Mouse (Mus musculus) right cerebral cortex, adult 2 months (tissue): Measurements from ENCODE around the gene Pbx1.

Experiments used
- DNase-seq, 2 experiments: peaks; one replicate each; pipeline ENCODE4 v3.0.0; 2021 to 2022; ENCODE audit warnings: low spot score in 2 of 2

Gene Pbx1

DNA sequence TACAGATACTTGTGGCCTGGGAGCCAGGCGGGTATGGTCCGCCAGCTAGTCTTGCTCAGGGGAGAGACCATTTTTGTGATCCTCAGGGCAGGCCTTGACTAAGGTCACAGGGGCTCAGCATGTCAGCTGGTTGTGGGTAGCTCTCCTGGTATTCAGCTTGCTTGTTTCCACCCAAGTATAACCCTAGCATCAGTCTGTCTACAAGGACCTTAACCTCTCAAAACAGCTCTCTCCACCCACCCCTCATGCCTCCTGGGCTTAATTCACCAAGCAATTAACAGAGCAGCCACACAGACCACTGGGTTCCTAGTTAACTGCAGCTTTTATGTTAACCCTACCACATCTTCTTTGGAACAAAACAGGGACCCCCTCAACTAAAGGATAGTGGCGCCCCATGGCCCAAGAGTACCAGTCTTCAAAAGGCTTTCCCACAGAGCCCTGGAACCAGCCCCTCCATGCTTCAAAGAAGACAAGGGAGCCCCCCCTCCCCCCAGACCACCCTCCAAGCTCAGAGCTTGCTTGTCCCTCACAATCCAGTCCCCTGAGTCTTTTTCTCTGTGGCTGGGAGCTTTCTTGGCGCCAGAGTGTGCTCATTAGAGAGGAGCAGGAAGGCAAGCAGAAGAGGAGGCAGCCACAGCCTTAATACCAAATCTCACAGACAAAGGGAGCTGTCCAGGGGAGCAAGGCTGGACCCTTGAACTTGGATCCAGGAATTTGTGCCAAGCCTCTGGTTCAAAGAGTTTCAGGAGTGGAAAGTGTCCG, 48.1 kb downstream of the Pbx1 start:
- peak in 1 of 2 experiments; percentile 39 for DNase-seq

DNA sequence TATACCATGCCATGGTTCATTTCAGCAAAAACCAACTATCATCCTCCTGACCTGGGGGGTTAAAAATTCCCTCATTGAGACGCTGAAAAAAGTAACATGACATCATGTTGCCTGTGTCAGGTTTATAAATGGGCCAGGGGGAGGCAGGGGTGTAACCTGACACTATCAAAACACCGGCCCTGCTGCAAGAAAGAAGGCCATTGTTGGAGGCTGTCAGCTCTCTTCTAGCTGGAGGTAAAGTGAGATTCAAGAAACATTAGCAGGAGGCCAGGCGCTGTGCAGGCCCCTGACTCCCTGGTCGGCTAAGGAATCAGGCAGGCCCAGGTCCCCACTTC, 49.3 kb downstream of the Pbx1 start:
- DNase-seq = no peak

DNA sequence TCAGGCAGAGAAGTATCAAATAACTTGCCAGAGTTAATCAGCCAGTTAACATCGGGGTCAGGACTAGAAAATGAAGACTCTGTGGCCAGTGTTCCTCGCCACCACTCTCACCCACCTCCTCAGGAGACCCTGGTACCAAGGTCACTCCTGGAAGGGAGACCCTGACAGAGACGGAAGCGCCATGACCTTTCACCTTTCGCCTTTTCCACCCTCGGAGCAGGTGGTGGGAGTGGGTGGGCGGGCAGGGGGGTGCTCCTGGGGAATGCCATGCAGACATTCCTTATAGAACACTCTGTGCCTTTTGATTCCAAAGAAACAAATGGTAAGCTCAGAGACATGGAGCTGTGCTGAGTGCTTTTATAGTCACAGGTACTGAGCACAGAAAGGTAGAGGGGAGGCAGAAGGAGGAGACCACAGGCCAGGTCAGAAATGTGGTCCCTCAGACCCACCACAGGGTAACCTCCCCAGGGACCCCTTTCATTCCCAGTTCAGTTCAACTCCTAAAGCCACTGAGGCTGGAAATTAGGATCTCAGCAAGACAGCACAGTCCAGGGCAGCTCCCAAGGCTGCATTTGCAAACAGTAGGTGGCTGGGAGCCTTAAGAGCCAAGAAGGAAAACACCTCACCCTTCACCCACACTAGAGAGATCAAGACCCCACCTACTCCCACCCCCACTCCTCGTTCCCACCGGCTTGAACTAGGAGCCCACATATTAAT, 49.8 kb downstream of the Pbx1 start:
- no peak for DNase-seq

DNA sequence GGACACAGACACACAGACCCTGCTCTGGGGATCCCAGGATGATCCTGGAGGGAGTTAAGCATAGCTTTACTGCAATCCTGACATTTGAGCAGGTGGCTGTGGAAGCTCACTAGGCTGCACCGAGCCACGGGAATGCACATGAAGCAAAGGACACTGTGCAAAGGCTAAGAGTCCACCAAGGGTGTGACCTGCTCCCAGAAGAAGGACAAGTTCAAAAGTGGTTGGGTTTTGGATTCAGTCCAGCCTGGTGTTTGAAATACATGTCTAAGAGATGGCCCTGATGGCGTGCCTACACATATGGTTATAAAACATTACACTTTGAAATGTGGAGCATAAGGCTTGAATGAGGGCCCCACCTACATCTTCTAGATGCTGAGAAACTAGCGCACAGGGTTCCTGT, 50.6 kb downstream of the Pbx1 start:
- DNase-seq = peak in 1 of 2 experiments; percentile 54

DNA sequence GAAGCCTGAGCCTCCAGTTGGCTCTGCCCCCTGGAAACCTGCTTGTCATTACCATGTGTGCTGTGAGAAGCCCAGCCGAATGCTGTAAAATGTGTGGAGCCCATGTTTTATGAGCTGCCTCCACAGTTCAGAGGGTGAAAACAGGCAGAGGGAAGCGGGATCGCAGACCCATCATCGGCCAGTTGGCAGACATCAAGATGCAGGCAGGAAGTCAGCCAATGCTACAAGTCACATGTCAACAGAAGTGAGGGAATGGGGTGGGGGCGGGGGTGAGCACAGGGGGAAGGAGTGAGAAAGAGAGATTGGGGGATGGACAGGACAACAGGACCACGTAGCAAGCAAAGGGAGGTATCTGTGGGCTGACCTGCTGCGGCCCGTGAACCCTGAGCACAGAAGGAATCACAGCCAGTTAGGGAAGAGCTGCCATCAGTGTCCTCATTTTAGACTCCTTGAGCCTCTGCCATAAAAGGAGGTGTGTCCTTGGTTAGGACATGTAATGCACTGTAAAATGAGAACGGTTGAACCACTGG, 51.8 kb downstream of the Pbx1 start:
- no peak for DNase-seq

DNA sequence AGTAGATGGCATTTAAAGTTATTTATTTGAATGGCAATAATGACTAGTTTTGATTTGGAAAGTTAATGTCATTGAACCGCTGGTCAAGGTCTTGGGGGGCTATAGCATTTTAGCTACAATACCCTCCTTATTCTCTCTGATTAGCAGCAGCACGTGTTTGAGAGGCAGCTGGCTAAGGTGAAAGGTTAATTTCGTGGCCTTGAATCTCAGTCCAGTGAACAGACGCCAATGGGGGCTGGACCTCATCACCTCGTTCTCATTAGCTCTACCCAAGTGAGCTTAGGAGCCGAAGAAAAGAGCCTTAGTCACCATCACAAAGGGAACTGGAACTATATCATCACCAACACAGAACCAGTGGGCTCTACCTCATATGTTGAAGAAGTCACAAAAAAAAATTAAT, 54.4 kb downstream of the Pbx1 start:
- DNase-seq = no peak

DNA sequence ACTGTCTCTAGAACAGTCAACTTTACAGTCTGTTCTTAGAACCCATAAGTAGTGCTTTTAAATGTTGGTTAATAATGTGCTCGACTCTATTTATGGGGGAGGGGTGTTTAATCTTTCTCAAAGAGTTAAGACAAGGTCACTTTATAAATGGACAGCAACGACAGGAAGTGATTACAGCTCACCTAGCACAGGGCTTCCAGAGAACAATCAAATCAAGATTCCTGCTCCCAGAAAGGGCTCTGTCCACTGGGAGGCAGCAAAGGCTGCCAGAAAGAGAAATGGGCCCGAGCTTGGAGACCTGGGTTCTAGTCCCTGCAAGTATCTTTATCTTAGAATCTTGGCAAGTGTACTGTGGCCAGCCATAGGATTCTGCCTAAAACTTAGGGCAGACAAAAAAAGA, 55.7 kb downstream of the Pbx1 start:
- DNase-seq = no peak

DNA sequence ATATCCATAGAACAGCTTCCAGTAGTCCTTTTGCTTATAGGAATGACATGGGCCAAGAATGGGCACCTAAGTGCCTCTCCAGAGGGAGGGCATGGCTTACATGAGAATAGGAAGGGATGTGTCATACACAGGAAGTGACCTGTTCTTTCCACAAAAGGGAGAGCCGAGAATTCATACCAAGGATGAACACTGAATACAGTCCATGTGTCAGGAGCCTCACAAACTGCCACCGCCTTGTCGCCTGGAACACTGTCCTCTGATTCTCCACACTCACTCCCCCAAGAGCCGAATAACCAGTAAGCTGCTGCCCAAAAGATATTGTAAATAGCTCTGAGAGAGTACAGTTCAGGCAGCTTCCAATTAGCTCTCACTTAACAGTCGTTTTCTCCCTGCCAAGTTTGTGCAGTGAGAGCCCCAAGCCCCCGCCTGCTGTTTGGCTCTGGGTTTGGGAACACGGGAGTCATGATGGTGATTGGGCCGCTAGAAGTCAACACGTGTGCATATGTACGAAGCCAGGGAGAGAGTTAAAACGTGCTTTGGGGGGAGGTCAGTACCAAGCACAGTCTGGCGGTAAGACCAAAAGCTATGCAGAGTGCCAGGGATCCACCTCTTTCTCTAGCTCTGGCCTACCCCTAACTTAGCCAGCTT, 57.0 kb downstream of the Pbx1 start:
- DNase-seq = no peak

DNA sequence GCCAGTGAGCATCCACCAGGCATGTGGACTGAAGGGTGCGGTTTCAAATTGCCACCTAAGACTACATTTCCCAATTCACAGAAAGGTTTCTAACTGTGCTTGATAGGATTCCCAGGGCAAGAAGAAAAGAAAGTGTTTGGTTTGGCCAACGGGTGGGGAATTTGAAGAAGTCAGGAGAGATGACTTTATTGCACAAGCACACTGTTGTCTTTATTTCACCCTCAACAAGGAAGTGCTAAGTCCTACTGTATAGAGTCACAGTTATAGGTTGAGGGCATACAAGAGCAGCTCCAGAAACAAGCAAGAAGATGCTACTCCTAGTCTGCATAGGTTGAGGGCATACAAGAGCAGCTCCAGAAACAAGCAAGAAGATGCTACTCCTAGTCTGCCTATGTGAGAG, 60.0 kb downstream of the Pbx1 start:
- no peak for DNase-seq

DNA sequence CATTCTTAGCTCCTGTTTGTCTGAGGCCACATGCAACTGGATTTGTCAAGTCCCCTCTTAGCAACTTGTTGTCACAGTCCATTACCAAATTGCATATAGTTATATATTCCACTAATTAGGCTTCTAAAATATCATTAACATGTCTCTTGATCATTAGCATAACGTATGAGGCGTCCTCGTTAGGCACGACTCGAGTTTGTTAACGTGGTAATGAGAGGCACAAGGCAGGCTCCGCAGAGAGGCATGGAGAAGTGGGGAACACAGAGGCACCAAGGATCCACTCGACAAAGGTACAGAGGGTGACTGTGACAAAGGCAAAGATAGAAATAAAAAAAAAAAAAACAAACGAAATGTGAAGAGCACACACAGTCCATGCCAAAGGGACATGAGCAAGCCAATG, 61.1 kb downstream of the Pbx1 start:
- no peak for DNase-seq

DNA sequence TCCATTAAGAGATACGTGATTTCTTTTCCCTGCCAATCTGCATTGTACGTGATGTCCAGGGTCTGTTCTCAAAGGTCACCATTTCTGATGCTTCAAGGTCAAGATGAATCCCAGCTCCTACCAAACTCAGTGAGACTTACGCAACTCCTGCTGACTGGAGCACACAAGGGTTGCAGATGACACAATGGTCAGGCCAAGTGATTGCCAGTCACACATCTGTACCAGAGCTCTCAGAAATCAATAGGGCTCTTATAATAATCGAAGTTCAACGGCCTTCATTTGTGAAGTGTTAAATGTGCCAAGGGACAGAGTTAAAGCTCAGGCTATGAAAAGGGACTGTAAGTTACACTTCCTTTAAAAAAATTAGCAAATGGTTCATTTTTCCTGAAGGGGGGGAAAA, 65.8 kb downstream of the Pbx1 start:
- no peak for DNase-seq

DNA sequence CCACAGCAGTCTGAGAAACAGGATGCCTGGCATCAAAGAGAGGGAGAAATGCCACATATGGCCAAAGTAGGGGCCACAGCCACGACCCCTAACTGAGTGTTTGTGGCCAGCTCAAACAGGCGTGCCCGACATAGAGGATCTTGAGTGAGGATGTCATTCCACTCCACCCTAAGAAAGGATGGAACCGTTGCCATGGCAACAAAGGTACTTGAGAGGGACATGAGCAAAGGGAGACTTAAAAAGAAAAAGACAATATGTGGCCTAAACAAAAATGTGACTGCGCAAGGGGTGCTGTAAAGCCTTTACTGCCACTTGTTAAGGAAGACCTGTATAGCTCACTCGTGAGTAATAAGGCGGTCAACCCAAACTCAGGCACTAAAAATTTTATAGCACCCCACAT, 67.7 kb downstream of the Pbx1 start:
- no peak for DNase-seq

DNA sequence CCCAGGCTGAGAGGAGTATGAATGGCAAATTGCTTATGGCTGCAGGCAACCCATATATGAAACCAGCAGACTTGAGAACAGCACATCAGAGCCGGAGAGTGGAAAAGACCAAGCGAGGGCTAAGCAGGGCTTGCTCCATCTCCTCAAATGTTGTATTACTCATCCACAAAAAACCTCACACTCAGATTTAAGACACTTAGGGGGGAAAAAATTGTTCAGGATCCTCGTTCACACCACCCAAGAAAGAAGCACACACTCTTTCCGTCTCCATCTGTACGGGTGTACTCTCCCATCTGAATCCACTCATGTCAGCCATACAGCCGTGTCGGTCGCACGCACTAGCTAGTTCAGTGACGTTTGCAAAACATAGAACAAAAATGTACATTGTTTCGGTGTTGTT, 69.0 kb downstream of the Pbx1 start:
- DNase-seq = no peak

DNA sequence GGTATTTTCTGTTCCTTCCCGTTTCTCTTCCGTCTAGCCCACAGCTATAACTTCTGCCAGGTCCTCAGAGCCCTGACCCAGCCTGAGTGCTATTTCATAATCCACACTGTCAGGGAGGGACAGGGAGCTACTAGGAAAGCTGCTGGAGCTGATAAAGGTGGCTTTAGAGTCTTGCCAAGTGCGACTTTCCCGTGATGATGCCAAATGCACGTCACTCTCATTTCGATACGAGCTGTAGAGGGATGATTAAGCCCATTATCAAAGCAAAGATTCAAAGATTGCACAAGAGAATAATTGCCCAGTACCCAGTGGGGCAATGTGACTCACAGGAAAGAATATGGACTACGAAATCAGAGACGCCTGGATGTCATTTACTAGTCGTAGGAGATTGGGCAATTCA, 69.6 kb downstream of the Pbx1 start:
- DNase-seq = no peak

DNA sequence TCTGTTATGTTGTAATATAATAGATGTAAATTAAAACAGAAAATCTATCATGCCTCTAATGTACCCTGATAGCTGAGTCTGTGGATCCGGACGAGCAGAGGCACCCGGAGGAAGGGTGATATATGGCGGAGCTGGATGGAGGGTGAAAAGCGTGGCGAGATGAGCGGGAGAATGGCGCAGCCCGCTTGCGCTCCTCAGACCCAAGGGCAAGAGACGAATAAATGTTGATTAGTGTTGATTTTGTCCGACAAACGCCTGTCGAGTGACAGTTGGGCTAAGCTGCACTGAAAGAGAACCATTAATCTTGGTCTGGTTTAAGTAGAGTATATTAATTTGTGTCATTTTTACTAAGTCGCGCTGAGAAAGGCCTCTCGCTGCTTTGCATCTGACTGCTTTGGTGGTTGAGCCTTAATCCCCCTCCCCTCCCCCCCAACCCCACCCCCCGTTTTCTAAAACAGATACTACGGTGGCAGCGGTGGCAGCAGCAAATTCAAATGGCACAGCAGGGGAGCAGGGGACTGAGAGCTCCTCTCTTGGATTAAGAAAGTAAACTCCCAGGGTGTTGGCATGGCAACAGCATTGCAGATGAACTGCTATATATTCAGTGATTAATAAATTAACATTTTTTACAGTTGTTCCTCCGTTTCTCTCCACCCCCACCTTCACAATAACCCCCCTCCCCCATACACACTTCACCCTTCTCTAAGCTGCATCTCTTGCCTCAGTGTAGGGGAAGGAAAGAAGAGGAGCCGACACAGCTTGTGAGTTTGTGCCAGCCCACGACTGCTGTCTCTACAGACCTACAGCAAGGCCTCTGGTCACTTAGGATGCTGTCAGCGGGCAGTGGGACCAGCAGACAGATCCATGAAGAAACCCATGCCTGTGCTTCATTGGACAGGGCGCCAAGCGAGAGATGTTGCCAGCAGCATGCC, 74.1 kb downstream of the Pbx1 start:
- DNase-seq = no peak

DNA sequence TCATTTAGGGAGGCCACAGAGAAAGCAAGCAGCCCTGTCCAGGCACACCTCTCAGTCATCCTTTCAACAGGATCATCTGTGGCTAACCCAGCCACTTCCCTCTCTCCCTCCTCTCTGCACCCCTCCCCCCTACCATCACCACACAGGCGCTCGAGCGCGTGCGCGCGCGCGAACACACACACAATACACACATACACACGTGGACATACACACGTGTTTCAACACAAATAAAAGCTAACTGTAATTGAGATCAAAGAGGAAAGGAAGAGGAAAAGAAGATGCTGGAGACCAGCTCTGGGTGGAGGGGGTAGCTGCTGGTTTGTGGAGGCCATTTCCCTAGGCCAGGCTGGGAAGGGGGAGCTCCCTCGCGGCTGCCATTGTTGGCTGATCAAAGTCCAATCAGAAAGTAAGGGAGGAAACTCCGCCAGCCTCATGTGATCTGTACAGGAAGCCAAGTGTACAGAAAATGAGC, 75.1 kb downstream of the Pbx1 start:
- DNase-seq = no peak

DNA sequence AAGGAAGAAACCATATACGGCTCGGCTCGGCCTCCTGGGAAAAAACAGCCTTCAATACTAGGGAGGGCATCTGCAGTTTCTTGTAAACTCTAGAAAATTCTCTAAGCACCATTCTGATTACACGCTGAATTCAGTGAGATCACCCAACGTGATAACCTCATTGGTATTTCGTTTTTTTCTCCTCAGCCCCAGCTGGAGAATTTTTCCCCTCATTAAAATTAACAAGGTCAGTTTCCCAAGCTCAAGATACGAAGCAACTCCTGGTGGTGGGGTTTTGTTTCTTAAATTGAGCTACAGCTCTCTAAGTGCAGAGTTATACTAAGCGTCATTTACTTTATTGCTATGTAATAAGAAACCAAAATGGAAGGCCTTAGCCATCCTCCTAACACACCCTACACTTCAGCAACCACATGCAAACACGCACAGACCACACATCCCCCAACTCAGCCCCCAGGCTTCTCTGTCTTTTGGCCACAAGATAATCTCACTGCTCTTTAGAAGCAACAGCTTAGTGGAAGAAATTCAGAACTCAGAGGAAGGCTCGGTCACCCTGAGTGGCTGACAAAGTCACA, 76.0 kb downstream of the Pbx1 start:
- DNase-seq = no peak

DNA sequence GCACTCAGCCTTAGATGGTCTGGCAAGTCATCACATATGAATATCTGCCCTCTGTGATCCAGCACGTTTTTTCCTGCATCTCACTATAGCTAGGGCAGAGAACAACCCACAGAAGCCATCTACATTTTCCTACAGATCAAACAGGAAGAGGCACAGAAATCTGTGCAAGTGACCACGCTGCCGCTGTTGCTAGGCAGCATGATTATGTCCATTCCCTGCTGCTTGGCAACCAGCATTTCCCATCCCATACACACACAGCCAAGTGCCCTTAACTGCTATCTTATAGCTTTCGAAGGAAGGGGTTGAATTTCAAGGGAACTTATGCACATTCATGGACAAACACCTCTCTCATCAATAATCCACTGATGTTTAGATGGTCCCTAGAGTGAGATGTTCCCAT, 77.1 kb downstream of the Pbx1 start:
- no peak for DNase-seq

DNA sequence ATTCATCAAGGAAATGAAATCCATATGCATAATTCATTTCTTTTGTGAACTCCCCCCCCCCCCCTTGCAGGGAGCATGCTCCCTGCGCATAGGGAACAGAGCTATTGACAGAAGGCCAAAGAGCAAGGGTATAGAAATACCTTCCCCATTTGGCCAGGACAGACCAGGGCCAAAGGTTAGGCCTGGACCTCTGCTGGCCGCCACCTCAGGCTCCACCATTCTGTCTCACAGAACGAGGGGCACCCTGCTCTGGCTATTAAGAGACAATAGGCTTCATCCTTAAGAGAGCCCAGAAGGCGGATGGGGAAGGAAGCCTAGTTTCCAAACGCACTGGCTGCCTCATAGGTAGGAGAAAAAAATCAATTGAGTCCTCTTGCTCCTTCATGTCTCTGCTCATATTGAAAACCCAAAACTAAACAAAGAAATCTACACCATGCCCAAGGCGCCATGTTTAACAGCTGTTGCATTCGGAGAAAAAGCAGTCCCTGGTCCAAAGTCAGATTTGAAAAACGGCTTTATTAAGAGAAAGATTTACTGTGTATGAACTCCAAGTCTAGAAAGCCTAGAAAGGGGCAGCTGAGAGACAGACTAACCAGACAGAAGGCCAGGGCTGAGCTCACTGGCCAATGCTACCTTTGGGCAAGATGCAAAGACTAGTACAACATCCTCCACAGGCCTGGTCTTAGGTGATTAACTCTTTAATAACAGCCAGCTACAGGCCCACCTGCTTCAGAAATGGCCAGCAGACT, 83.9 kb downstream of the Pbx1 start:
- no peak for DNase-seq

DNA sequence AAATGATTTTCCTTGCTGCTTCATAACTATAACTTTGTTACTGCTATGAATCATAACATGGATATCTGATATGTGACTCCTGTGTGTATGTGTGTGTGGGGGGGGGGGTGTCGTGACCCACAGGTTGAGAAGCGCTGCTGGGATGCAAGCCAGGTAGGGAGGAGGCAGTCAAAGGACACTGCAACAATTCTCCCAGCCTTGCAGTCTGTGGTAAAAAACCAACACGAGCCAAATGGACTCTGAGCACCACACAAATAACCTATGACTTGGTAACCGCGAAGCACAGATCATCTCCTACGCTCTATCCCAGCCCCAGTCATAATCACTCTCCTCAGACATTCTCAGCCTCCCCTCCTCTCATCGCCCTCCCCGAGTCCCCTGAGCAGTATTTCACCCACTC, 87.2 kb downstream of the Pbx1 start:
- DNase-seq = no peak

DNA sequence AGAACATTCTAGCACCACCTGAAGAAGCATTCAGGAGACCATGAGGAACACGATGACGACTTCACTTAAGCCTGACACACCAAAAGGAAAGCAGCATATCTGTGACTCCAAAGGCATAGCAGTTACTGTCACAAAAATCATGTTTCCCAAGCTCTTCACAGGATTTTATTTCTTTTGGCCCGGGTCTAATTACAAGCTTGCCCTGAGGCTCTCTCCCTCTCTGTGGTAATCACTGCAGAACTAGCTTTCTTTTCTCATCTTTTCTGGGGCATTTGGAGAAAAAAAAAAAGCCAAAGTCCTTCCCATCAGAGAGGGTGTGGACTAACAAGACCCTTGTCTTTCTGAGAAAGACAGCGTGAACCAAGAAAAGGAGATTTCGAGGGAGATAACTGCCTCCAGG, 87.8 kb downstream of the Pbx1 start:
- DNase-seq = no peak
